Mouse (Mus musculus) megakaryocyte, embryonic 14.5 days (primary cell): ENCODE measurements at regions not wholly inside any gene's neighbourhood (a gene's known extent, or its start where the extent isn't known, plus 50 kb on each side); places are given as distances from the start of the nearest gene placed in this dataset.

Experiments
- FLI1 ChIP-seq: IDR thresholded peaks from 2 replicates; pipeline ENCODE4 v1.6.1; 2012; ENCODE audit warnings: low read length, inconsistent platforms, mixed read lengths
- GATA1 ChIP-seq: IDR thresholded peaks from 3 replicates; pipeline ENCODE4 v1.6.1; 2012; ENCODE audit warnings: mixed read lengths, low read length, inconsistent platforms, borderline replicate concordance

- TF ChIP-seq GATA1: no peak
- TF ChIP-seq FLI1: no peak
These were observed 264.4 kb upstream of the Prok2 start for GRCm38 (mm10) chr6:99990604-99991003.
